Mouse (Mus musculus) cerebellum, adult 11 months (tissue): ENCODE measurements at regions not wholly inside any gene's neighbourhood (a gene's known extent, or its start where the extent isn't known, plus 50 kb on each side); places are given as distances from the start of the nearest gene placed in this dataset.

Experiments
- DNase-seq: peaks from one replicate; pipeline ENCODE4 v3.0.0; 2022

- DNase-seq = no peak
Observed at GRCm38 (mm10) chr10:125798678-125799077, 167.3 kb upstream of the Lrig3 start.

GRCm38 (mm10) chr10:125800572-125801114, 165.3 kb upstream of the Lrig3 start:
- no peak for DNase-seq

- no peak for DNase-seq
Observed at GRCm38 (mm10) chr10:125801450-125801849, 164.5 kb upstream of the Lrig3 start.

GRCm38 (mm10) chr10:125802923-125803583, 162.9 kb upstream of the Lrig3 start:
- no peak for DNase-seq

GRCm38 (mm10) chr10:125809763-125810361, 156.1 kb upstream of the Lrig3 start:
- DNase-seq = no peak

GRCm38 (mm10) chr10:125810590-125810989, 155.4 kb upstream of the Lrig3 start:
- DNase-seq = no peak

GRCm38 (mm10) chr10:125814191-125814887, 151.6 kb upstream of the Lrig3 start:
- no peak for DNase-seq

GRCm38 (mm10) chr10:125832134-125832533, 133.8 kb upstream of the Lrig3 start:
- DNase-seq = no peak

- no peak for DNase-seq
Observed at GRCm38 (mm10) chr10:125832764-125833163, 133.2 kb upstream of the Lrig3 start.

GRCm38 (mm10) chr10:125833989-125834388, 132.0 kb upstream of the Lrig3 start:
- DNase-seq = no peak

GRCm38 (mm10) chr10:125838982-125839381, 127.0 kb upstream of the Lrig3 start:
- no peak for DNase-seq

GRCm38 (mm10) chr10:125839621-125840141, 126.3 kb upstream of the Lrig3 start:
- no peak for DNase-seq

GRCm38 (mm10) chr10:125840388-125840787, 125.6 kb upstream of the Lrig3 start:
- DNase-seq = no peak

- no peak for DNase-seq
Observed at GRCm38 (mm10) chr10:125844336-125844865, 121.6 kb upstream of the Lrig3 start.

- no peak for DNase-seq
Observed at GRCm38 (mm10) chr10:125845014-125845514, 120.9 kb upstream of the Lrig3 start.

GRCm38 (mm10) chr10:125850370-125850769, 115.6 kb upstream of the Lrig3 start:
- DNase-seq = no peak

GRCm38 (mm10) chr10:125861734-125862133, 104.2 kb upstream of the Lrig3 start:
- DNase-seq = no peak

GRCm38 (mm10) chr10:125866346-125866745, 99.6 kb upstream of the Lrig3 start:
- no peak for DNase-seq

- DNase-seq = no peak
Observed at GRCm38 (mm10) chr10:125884563-125884962, 81.4 kb upstream of the Lrig3 start.

GRCm38 (mm10) chr10:125885796-125886195, 80.2 kb upstream of the Lrig3 start:
- DNase-seq = no peak

GRCm38 (mm10) chr10:125892122-125892521, 73.8 kb upstream of the Lrig3 start:
- no peak for DNase-seq

GRCm38 (mm10) chr10:125895744-125896482, 70.1 kb upstream of the Lrig3 start:
- DNase-seq = no peak
